Mouse (Mus musculus) stomach, adult 2 months (tissue): ENCODE data around the gene Crip3. TPM values are rescaled to one million over a fixed set of nuclear protein-coding genes. Genes with fewer than 3 reads are reported as not detected.

Experiments
- polyA plus RNA-seq: library from polyadenylated mRNA; depleted of rRNA; stranded (reverse); fragments of >200 nt; gene quantifications from 2 replicates; pipeline ENCODE4 v1.2.3, GENCODE M21; 2012; rRNA removed

Gene Crip3
- polyA plus RNA-seq, result 0.63 and 1.9 TPM in 2 replicates

DNA sequence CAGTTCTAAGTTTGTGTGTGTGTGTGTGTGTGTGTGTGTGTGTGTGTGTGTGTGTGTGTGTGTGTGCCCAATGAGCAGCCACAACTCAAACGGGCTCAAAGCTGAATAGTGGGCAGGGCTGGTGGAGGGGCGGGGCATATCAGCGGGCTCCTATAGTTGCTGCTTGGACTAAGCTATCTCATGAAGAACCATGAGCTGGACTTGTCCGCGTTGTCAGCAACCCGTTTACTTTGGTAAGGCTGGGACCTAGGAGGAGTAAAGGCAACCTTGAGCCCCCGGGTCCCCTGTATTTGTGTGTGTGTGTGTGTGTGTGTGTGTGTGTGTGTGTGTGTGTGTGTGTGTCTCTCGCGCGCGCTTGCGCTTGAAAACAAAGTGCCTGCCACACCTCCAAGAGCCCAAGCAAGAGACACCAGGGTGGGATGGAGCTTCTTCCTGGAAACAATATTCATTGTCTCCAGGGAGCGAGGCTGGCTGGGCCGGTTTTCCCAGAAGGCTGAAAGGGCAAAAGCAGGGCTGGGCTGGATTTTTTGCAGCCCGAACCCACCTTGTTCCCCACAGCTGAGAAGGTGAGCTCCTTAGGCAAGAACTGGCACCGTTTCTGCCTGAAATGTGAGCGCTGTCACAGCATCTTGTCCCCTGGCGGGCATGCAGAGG is at the start of gene Crip3:
Gene Crip3 (plus strand): TSS at position 166 of the 654 bp plus-strand sequence.

DNA sequence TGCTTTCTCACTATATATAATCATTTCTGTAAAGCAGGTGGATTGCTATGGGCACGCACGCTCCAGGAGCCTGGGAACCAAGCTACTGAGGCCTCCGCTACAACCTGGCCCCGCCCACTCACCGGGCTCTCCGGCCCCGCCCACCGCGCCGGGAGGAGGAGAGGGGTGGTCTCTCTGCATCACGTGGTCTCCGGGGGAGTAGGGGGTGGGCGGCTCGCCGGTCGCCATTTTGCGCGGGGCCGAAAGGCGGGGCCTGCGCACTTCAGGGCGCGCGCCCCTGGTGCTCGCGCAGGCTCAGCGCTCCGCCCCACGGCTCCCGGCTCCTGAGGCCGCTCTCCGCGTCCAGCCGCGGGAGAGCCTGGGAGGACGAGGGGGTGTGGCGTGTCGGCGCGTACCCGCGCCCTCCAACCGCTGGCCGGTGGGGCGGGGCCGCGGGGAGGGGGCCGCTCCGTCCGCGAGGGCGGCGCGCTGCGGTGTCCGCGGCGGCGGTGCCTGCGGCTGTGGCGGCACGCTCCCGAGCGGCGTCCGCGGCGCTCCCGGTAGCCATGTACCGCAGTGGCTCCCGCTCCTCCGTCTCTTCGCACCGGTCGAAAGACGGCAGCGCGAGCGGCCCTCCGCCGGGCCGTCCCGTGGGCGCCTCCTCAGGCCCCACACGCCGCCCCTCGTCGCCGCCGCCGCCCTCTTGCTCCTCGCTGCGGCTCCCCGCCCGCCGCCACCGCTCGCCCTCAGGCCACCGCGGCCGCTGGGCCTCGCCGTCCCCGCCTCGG is 45.2 kb upstream of the Crip3 start, which contains the start of gene Zfp318:
Gene Zfp318 (plus strand): TSS at position 438 of the 767 bp plus-strand sequence.

DNA sequence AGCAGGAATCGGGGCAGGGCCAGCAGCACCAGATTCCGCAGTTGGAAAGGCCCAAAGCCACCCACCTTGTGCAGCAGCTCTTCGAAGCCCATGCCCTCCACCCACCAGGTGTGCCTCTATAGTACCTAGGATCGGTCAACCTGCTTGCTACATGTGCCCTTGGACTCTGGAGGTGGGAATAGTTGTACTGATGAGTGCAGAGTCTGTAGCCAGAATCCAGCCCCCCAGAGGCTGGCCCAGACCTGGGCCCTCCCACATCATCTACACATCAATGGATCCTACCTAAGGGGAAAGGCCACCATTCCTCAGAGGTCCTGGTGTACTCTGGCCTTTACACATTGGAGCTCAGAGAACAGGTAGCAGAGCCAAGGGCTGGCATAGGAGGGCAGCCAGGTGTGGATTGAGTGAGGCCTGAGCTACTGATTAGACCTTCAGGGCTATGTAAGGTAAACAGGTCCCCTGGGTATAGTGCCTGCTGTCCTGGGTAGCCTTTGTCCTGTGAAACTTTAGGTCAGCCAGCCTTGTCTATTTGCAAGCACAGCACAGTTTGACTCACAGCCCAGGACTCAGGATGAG is 9.7 kb downstream of the Crip3 start, which contains the start of gene Slc22a7:
Gene Slc22a7 (minus strand): TSS at position 160 of the 576 bp plus-strand sequence.

Other genes with a start within 250 kb of the Crip3 start
- gene Polh, start 226.3 kb upstream of the Crip3 start, polyA plus RNA-seq, result 1.1 and 1.2 TPM in 2 replicates
- gene Xpo5, start 226.1 kb upstream of the Crip3 start, polyA plus RNA-seq, result 4.7 and 5.9 TPM in 2 replicates
- 15.7 and 21.4 TPM in 2 replicates for gene Polr1c, start 180.9 kb upstream of the Crip3 start, polyA plus RNA-seq
- 209 and 224 TPM in 2 replicates for gene Yipf3, start 180.8 kb upstream of the Crip3 start, polyA plus RNA-seq
- gene Lrrc73, start 175.4 kb upstream of the Crip3 start, polyA plus RNA-seq, result 2.5 and 3.8 TPM in 2 replicates
- 24.8 and 27.8 TPM in 2 replicates for gene Tjap1, start 145.9 kb upstream of the Crip3 start, polyA plus RNA-seq
- 8.6 and 10.5 TPM in 2 replicates for gene Dlk2, start 131.5 kb upstream of the Crip3 start, polyA plus RNA-seq
- gene Abcc10, start 100.6 kb upstream of the Crip3 start, polyA plus RNA-seq, result 15.6 and 18.3 TPM in 2 replicates
- gene Zfp318, start 45.2 kb upstream of the Crip3 start, polyA plus RNA-seq, result 1.2 and 1.3 TPM in 2 replicates
- gene Slc22a7, start 9.5 kb downstream of the Crip3 start, polyA plus RNA-seq, result not detected in 2 replicates
- 0.13 and 0.16 TPM in 2 replicates for gene Ttbk1, start 58.7 kb downstream of the Crip3 start, polyA plus RNA-seq
- gene Dnph1, start 67.8 kb downstream of the Crip3 start, polyA plus RNA-seq, result 5.5 TPM in 2 replicates
- gene Cul9, start 117.5 kb downstream of the Crip3 start, polyA plus RNA-seq, result 8.6 and 9.6 TPM in 2 replicates
- 115 and 152 TPM in 2 replicates for gene Srf, start 127.2 kb downstream of the Crip3 start, polyA plus RNA-seq
- gene Ptk7, start 200.6 kb downstream of the Crip3 start, polyA plus RNA-seq, result 9.8 and 11.4 TPM in 2 replicates
- gene Klc4, start 217.1 kb downstream of the Crip3 start, polyA plus RNA-seq, result 25.6 and 26.9 TPM in 2 replicates
- gene Mrpl2, start 217.3 kb downstream of the Crip3 start, polyA plus RNA-seq, result 82.3 and 134 TPM in 2 replicates
- 10.3 and 11.6 TPM in 2 replicates for gene Cul7, start 221.4 kb downstream of the Crip3 start, polyA plus RNA-seq
- gene Rrp36, start 245.4 kb downstream of the Crip3 start, polyA plus RNA-seq, result 12.3 and 13.9 TPM in 2 replicates
- 38.3 and 46.0 TPM in 2 replicates for gene Mea1, start 249.9 kb downstream of the Crip3 start, polyA plus RNA-seq